Mouse (Mus musculus) midbrain, embryonic 16.5 days (tissue): Measurements from ENCODE around the gene Tpx2. TPM values are rescaled to one million over a fixed set of nuclear protein-coding genes. Genes with fewer than 3 reads are reported as not detected.
A peak's percentile ranks its signal among the peaks of the same experiment; 100 is the strongest.

ENCODE experiments used
- ATAC-seq: fragments of 200-750 bp; cut with Nextera tagmentation; 2 replicates; pipeline ENCODE4 v1.8.0; 2017; ENCODE audit warnings: moderate TSS enrichment
- H3K27ac ChIP-seq: fragments of 300-500 bp; sonication (generic); 2 replicates; pipeline ENCODE4 v1.5.1; 2014; ENCODE audit warnings: mild to moderate bottlenecking, low read length, mixed read lengths
- H3K27me3 ChIP-seq: fragments of 300-500 bp; sonication (generic); 2 replicates; pipeline ENCODE4 v1.6.1; 2014; ENCODE audit warnings: low read depth, low read length, mixed read lengths; ENCODE audit not compliant: control insufficient read depth, insufficient read depth
- H3K36me3 ChIP-seq: fragments of 300-500 bp; sonication (generic); 2 replicates; pipeline ENCODE4 v1.6.1; 2014; ENCODE audit warnings: mild to moderate bottlenecking, low read length, moderate library complexity, mixed read lengths; ENCODE audit not compliant: control insufficient read depth, insufficient read depth
- H3K4me1 ChIP-seq: fragments of 300-500 bp; sonication (generic); 2 replicates; pipeline ENCODE4 v1.6.1; 2014; ENCODE audit warnings: mild to moderate bottlenecking, low read length, mixed read lengths; ENCODE audit not compliant: control insufficient read depth, insufficient read depth
- H3K4me2 ChIP-seq: fragments of 300-500 bp; sonication (generic); 2 replicates; pipeline ENCODE4 v1.6.1; 2014; ENCODE audit warnings: mild to moderate bottlenecking, low read length, mixed read lengths
- H3K4me3 ChIP-seq: fragments of 300-500 bp; sonication (generic); 2 replicates; pipeline ENCODE4 v1.5.1; 2014; ENCODE audit warnings: low read depth, mild to moderate bottlenecking, low read length, moderate library complexity, mixed read lengths
- H3K9ac ChIP-seq: fragments of 300-500 bp; sonication (generic); 2 replicates; pipeline ENCODE4 v1.6.1; 2014; ENCODE audit warnings: low read depth, low read length, mixed read lengths
- H3K9me3 ChIP-seq: fragments of 300-500 bp; sonication (generic); replicated peaks from 2 replicates; pipeline ENCODE4 v1.6.1; 2014; ENCODE audit warnings: mild to moderate bottlenecking, low read length, mixed read lengths; ENCODE audit not compliant: control insufficient read depth, poor library complexity, severe bottlenecking
- WGBS: fragments of 180-500 bp; shearing (Covaris S2); extraction: QIAGEN DNeasy Blood & Tissue Kit; methylation state at CpG from one replicate; pipeline ENCODE4 v1.1.7; 2014; 5-methylcytosine and 5-hydroxymethylcytosine counted together
- polyA plus RNA-seq: library from polyadenylated mRNA; unstranded; fragments of >200 nt; fragmentation: Nextera tagmentation; extraction: Ambion mirVana; gene quantifications from 2 replicates; pipeline ENCODE4 v1.2.1, GENCODE M21; 2015

Tpx2 gene
- polyA plus RNA-seq, 1 experiment from 2014 or later = 10.5 TPM

DNA sequence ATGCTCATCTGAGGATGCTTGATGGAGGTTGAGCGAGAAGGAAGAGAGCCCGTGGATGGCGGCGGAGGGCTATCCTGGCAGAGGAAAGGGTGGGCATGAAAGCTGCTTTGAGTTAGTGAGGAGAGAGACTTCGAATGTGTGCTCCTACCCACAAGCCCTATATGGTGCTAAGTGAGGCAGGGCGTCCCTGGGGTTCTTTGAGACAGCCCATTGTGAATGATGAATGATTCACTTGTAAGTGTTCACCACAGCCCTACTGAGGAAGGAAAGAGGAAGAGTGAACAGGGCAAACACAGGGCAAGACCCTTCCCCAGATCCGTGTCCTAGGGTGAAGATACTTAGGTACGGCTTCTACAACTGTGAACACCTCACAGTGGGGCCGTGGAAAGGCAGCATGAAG lies 79.1 kb downstream of the Tpx2 start:
- H3K4me3 ChIP-seq = no peak overlapping the region
- H3K4me2 ChIP-seq = no peak overlapping the region
- 75% methylated on average over 9 of the region's 9 CpGs for WGBS
- no peaks in the 10 kb centered on the region for H3K4me1 ChIP-seq
- no peaks in the 10 kb centered on the region for H3K27me3 ChIP-seq
- ATAC-seq = no peak
- H3K9ac ChIP-seq = no peak overlapping the region
- no peaks in the 10 kb centered on the region for H3K36me3 ChIP-seq
- no peak overlapping the region for H3K27ac ChIP-seq
- no peaks in the 10 kb centered on the region for H3K9me3 ChIP-seq

DNA sequence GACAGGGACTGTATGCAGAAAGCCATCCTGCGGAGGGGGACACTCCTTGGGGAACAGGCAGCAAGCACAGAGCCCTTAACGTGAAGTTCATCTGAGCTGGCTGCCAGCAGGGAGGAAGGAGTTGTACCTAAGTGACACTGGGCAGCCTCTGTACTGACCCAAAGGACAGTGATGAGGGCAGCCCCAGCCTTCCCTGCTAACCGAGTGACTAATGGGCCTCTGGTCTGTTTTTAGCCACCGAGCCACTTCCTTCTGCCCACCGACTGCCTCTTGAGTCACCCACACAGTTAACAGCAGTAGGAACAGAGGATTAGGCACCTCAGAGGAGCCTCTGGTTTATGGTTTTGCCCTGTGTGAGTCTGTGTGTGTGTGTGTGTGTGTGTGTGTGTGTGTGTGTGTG lies 79.6 kb downstream of the Tpx2 start:
- 79% methylated on average over 5 of the region's 5 CpGs for WGBS
- no peak overlapping the region for H3K4me3 ChIP-seq
- ATAC-seq = no peak
- H3K9ac ChIP-seq = no peak overlapping the region
- H3K27ac ChIP-seq = no peak overlapping the region
- H3K4me2 ChIP-seq = no peak overlapping the region
- no peaks in the 10 kb centered on the region for H3K4me1 ChIP-seq
- H3K36me3 ChIP-seq = no peaks in the 10 kb centered on the region
- no peaks in the 10 kb centered on the region for H3K9me3 ChIP-seq
- no peaks in the 10 kb centered on the region for H3K27me3 ChIP-seq

DNA sequence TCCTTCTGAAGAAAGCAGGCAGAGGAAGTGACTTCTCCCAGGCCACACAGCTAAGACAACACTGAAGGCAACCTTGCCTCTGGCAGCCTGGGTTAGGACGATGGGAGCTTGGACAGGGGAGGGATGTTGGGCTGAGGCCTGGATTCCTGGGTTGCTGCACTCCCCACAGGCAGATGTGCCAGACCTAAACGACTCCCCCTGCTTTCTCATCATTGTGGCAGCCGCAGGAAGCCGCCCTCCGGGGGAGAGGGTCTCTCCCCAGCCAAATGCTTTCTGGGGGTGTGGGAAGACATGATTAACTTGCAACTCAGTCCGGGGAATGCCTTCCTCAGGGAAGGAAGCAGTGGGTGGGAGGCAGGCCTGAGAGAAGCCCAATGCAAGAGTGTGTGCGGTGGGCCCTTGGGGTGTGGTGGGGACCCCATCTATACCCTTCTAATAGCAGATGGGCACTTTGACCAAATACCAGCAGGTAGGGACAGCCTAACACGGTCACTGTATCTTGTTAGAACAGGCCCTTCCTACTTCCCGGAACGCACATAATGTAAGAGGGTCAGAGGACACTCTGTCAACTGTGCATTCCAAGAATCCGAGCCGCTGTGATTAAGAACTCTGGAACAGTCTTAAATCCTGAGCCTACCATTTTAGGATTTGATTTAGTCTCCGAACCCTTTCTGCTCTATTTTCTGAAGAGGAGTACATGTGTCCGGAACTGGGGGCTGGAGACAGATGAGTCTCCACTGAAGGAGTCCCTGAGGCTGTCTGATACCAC lies 80.6 kb downstream of the Tpx2 start:
- no peaks in the 10 kb centered on the region for H3K4me1 ChIP-seq
- H3K9ac ChIP-seq = no peak overlapping the region
- 50% methylated on average over 14 of the region's 14 CpGs for WGBS
- H3K4me2 ChIP-seq = no peak overlapping the region
- no peaks in the 10 kb centered on the region for H3K36me3 ChIP-seq
- no peaks in the 10 kb centered on the region for H3K27me3 ChIP-seq
- H3K27ac ChIP-seq = no peak overlapping the region
- no peak for ATAC-seq
- no peak overlapping the region for H3K4me3 ChIP-seq
- no peaks in the 10 kb centered on the region for H3K9me3 ChIP-seq

DNA sequence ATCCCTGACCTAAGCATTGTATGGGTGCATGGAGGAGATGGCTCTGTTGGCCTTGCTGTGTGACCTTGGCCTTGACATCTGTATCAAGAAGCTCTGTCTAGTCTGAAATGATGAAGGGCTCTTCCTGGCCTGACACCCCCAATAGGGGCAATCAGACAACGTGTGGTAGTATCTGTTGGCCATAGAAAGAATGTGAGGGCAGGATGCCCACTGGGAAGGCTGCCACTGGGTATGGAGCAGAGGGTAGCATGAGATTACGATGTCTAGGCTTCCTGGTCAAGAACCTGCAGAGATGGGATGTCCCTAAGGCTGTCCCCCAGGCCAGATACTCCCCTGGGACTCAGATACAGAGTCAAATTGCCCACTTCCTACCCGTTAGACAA lies 81.2 kb downstream of the Tpx2 start:
- Histone ChIP-seq H3K9ac (no peak overlapping the region), H3K4me1 (no peaks in the 10 kb centered on the region), H3K9me3 (no peaks in the 10 kb centered on the region), H3K4me2 (no peak overlapping the region), H3K36me3 (no peaks in the 10 kb centered on the region), H3K4me3 (no peak overlapping the region), H3K27me3 (no peaks in the 10 kb centered on the region), H3K27ac (no peak overlapping the region)
- ATAC-seq = no peak
- 65% methylated on average over 3 of the region's 3 CpGs for WGBS

DNA sequence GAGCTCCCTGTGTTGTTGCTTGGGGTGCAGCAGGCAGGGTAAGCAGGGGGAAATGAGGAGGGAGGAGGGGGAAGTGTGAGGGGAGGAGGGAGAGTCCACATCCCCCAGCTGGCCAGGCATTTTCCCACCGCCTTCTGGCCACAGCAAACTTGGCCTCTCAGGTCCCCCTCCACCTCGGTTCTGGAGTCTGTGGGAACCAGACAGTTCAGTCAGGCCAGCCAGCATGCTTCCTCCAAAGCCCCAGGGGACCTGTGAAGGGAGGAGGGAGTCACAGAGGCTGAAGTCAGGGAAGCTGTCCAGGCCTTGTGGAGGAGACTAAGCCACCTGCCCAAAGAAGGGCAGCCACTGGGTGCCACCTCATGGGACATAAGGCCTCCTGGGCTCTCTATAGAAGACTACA lies 82.5 kb downstream of the Tpx2 start:
- no peak for ATAC-seq

DNA sequence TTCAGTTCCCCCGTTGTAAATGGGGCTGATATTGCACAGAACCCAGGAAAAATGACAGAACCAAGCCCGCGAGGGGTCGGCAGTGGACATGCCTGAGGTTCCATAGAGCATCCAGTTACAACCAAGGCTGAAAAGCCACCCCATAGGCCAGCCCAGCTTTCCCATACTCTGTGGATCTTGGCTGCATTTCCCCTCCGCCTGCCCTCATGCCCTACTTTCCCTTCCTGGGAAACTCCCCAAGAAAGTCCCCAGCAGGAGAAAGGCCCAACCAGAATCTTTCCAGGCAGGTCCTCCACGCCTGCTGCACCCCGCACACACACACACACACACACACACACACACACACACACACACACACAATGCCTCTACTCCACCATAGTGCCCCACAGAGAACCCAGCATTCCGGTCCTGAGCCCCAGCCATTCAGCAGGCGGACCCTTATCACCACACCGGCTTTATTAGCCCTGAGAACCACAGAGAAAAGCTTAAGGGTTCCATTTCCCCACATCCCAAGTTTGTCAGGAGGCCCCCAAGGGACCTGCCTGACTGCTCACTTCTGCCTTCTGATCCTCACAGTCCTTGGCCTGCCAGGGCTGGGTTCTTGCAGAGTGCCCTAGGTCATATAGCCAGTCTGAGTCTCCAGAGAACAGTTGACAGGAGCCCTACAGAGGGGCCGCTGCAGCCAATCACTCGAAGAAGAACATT lies 83.8 kb downstream of the Tpx2 start:
- Histone ChIP-seq H3K9ac (no peak overlapping the region), H3K9me3 (no peaks in the 10 kb centered on the region), H3K4me1 (no peaks in the 10 kb centered on the region), H3K4me2 (no peak overlapping the region), H3K4me3 (no peak overlapping the region), H3K27ac (no peak overlapping the region), H3K27me3 (no peaks in the 10 kb centered on the region), H3K36me3 (no peaks in the 10 kb centered on the region)
- 77% methylated on average over 12 of the region's 12 CpGs for WGBS
- no peak for ATAC-seq

More for the DNA sequence above, 82.5 kb downstream of the Tpx2 start:
- Histone ChIP-seq H3K4me2 (no peak overlapping the region), H3K36me3 (no peaks in the 10 kb centered on the region), H3K9me3 (no peaks in the 10 kb centered on the region), H3K27ac (no peak overlapping the region), H3K9ac (no peak overlapping the region), H3K27me3 (no peaks in the 10 kb centered on the region), H3K4me3 (no peak overlapping the region), H3K4me1 (no peaks in the 10 kb centered on the region)
- 27% methylated on average over 2 of the region's 2 CpGs for WGBS

DNA sequence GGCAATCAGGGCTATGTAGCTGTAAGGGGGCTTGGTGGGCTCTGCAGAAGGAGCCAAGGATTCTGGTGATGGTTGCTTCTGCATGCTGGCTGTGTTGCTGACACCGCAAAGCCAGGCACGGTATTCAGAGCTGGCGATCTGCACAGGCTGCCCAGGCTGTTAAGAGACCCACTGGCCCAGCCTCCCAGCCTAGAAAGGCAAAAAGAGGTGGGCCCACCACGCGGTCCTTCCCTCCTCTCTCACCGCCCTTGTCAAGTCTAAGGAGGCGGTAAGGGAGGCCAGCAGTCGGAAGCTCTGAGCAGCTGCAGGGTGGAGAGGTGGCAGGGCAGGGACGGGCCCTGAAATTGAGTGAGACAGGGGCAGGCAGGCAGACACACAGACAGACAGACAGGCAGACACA lies 85.3 kb downstream of the Tpx2 start, which contains the start of gene Foxs1:
Gene Foxs1 (minus strand): TSS at position 161 of the 400 bp plus-strand sequence.
- Histone ChIP-seq H3K4me1 (no peaks in the 10 kb centered on the region), H3K9me3 (no peaks in the 10 kb centered on the region), H3K4me2 (no peak within 1 kb of the TSS), H3K9ac (peak within 1 kb of the TSS; percentile 4; the same call in 1 of the 2 replicates), H3K36me3 (no peaks in the 10 kb centered on the region), H3K4me3 (no peak within 1 kb of the TSS), H3K27ac (no peak within 1 kb of the TSS), H3K27me3 (no peaks in the 10 kb centered on the region)
- no peak for ATAC-seq
- WGBS = 33% methylated on average over 9 of the region's 9 CpGs

DNA sequence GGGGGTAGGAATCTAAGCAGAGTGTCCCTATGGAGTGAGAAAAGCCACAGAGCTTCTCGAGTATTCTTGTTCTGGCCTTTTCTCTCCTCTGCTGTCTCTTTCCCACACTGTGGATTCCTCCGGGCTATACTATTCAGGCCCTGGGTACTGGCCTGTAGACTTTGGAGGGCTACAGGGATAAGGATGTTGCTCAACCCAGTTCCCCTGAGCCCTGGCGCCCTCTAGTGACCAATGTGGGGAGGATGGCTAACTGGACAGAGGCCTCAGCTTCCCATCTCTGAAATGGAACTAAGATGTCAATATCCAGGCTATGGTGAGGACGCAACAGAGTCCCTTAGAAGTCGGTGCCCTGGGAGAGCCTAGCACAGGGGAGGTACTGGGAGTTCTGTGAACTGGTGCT lies 85.8 kb downstream of the Tpx2 start:
- Histone ChIP-seq H3K27me3 (no peaks in the 10 kb centered on the region; the same call in 1 of the 2 replicates), H3K4me2 (no peak overlapping the region), H3K9me3 (no peaks in the 10 kb centered on the region), H3K4me3 (no peak overlapping the region), H3K27ac (no peak overlapping the region), H3K4me1 (no peaks in the 10 kb centered on the region), H3K9ac (no peak overlapping the region), H3K36me3 (no peaks in the 10 kb centered on the region)
- WGBS = 27% methylated on average over 5 of the region's 5 CpGs
- no peak for ATAC-seq

DNA sequence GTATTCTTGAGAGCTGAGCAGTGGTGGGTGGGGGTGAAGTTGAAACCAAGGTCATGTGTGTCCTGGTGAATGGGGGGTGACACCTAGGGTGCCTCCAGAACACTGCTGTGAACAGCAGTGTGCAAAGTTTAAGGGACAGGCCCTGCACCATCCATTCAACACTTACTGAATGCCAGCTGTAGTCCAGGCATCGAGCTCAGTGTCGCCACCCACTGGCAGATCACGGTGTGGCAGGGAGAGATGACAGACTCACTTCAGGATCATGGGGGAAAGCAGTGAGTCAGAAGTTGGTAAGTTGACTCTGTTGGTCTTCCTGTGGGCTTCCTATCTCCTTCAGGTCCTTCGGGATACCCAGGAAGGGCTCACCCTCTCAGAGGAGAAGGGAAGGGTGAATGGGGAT lies 92.1 kb downstream of the Tpx2 start:
- H3K36me3 ChIP-seq = no peaks in the 10 kb centered on the region
- ATAC-seq = no peak
- 13% methylated on average over 4 of the region's 4 CpGs for WGBS
- peaks cover 30% of the 10 kb centered on the region for H3K27me3 ChIP-seq
- H3K27ac ChIP-seq = no peak overlapping the region
- peaks cover 12% of the 10 kb centered on the region for H3K4me1 ChIP-seq
- H3K4me3 ChIP-seq = no peak overlapping the region
- H3K4me2 ChIP-seq = no peak overlapping the region
- no peaks in the 10 kb centered on the region for H3K9me3 ChIP-seq
- H3K9ac ChIP-seq = no peak overlapping the region
